Mouse (Mus musculus) hindbrain, postnatal 0 days (tissue): Measurements from ENCODE around the gene Pptc7. TPM values are rescaled to one million over a fixed set of nuclear protein-coding genes. Genes with fewer than 3 reads are reported as not detected.

Source experiments
- ATAC-seq: fragments of 200-750 bp; cut with Nextera tagmentation; 2 replicates; pipeline ENCODE4 v1.8.0; 2017; ENCODE audit warnings: mild to moderate bottlenecking, moderate TSS enrichment, moderate library complexity
- DNase-seq: peaks from one replicate; pipeline ENCODE4 v3.0.0-alpha.2; 2015; ENCODE audit warnings: low spot score
- H3K27ac ChIP-seq: fragments of 300-500 bp; sonication (generic); 2 replicates; pipeline ENCODE4 v1.5.1; 2014; ENCODE audit warnings: mild to moderate bottlenecking
- H3K27me3 ChIP-seq: fragments of 300-500 bp; sonication (generic); 2 replicates; pipeline ENCODE4 v1.6.1; 2014; ENCODE audit warnings: low read length, mixed read lengths; ENCODE audit not compliant: insufficient read depth
- H3K36me3 ChIP-seq: fragments of 300-500 bp; sonication (generic); 2 replicates; pipeline ENCODE4 v1.6.1; 2014; ENCODE audit warnings: low read length, mixed read lengths; ENCODE audit not compliant: insufficient read depth
- H3K4me1 ChIP-seq: fragments of 300-500 bp; sonication (generic); 2 replicates; pipeline ENCODE4 v1.6.1; 2014; ENCODE audit warnings: antibody characterized with exemption, low read length, mixed read lengths; ENCODE audit not compliant: insufficient read depth
- H3K4me2 ChIP-seq: fragments of 300-500 bp; sonication (generic); 2 replicates; pipeline ENCODE4 v1.6.1; 2014; ENCODE audit warnings: low read depth, mild to moderate bottlenecking, low read length, moderate library complexity, mixed read lengths
- H3K4me3 ChIP-seq: fragments of 300-500 bp; sonication (generic); 2 replicates; pipeline ENCODE4 v1.5.1; 2014; ENCODE audit warnings: low read length
- H3K9ac ChIP-seq: fragments of 300-500 bp; sonication (generic); replicated peaks from 2 replicates; pipeline ENCODE4 v1.6.1; 2014; ENCODE audit warnings: mild to moderate bottlenecking, low read length, moderate library complexity, mixed read lengths
- H3K9me3 ChIP-seq: fragments of 300-500 bp; sonication (generic); 2 replicates; pipeline ENCODE4 v1.6.1; 2016; ENCODE audit warnings: low read length, mixed read lengths
- CTCF ChIP-seq: IDR thresholded peaks from 2 replicates; pipeline ENCODE4 v1.5.1; 2016; ENCODE audit warnings: antibody characterized with exemption, control low read depth, low read depth
- WGBS: fragments of 180-500 bp; shearing (Covaris S2); extraction: QIAGEN DNeasy Blood & Tissue Kit; methylation state at CpG from one replicate; pipeline ENCODE4 v1.1.7; 2014; 5-methylcytosine and 5-hydroxymethylcytosine counted together
- polyA plus RNA-seq: library from polyadenylated mRNA; unstranded; fragments of >200 nt; fragmentation: Nextera tagmentation; extraction: Ambion mirVana; gene quantifications from 2 replicates; pipeline ENCODE4 v1.2.1, GENCODE M21; 2015
- total RNA-seq: library from RNA; depleted of rRNA; stranded (reverse); fragments of >200 nt; gene quantifications from 2 replicates; pipeline ENCODE4 v1.2.3, GENCODE M21; 2014

The Pptc7 gene
- total and polyA plus RNA-seq, 2 experiments from 2014 or later: 7.2 to 18.7 TPM

DNA sequence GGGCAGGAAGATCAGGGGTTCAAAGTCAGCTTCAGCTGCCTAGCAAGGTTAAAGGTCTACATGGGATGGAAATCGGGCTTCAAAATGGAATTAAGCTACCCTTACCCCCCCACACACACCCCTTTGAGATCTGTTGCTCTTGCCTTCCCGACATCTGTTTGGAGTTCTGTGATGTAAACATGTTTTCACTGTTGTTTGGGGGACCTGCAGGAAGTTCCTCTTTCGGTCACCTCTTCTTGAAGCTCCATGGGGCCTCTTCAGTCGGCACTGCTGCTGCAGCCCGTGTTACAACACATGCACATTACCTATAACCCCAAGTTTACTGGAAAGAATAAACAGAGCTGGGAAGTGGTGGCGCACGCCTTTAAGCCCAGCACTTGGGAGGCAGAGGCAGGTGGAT is 17.0 kb upstream of the Pptc7 start:
- WGBS: 74% methylated on average over 7 of the region's 7 CpGs
- Histone ChIP-seq H3K36me3 (no peaks in the 10 kb centered on the region), H3K27me3 (no peaks in the 10 kb centered on the region)

GRCm38 (mm10) chr5:122267899-122268298 is 16.3 kb upstream of the Pptc7 start:
- Histone ChIP-seq H3K4me1 (no peaks in the 10 kb centered on the region), H3K9ac (no peak overlapping the region), H3K27me3 (no peaks in the 10 kb centered on the region), H3K36me3 (no peaks in the 10 kb centered on the region), H3K9me3 (no peaks in the 10 kb centered on the region), H3K4me2 (no peak overlapping the region), H3K27ac (no peak overlapping the region), H3K4me3 (no peak overlapping the region)
- ATAC-seq (no peak), DNase-seq (peak; percentile 81)
- peak; percentile 83 for TF ChIP-seq CTCF
- 30% methylated on average over 5 of the region's 5 CpGs for WGBS

More for the DNA sequence above, 17.0 kb upstream of the Pptc7 start:
- ATAC-seq (no peak), DNase-seq (no peak)
- Histone ChIP-seq H3K4me2 (no peak overlapping the region), H3K9ac (no peak overlapping the region), H3K9me3 (no peaks in the 10 kb centered on the region), H3K27ac (no peak overlapping the region), H3K4me3 (no peak overlapping the region), H3K4me1 (no peaks in the 10 kb centered on the region)
- TF ChIP-seq CTCF: no peak

- DNase-seq: no peak
- Histone ChIP-seq H3K4me1 (no peaks in the 10 kb centered on the region), H3K27me3 (no peaks in the 10 kb centered on the region), H3K4me2 (no peak overlapping the region), H3K36me3 (no peaks in the 10 kb centered on the region), H3K9ac (no peak overlapping the region), H3K27ac (no peak overlapping the region), H3K9me3 (no peaks in the 10 kb centered on the region), H3K4me3 (no peak overlapping the region)
- 72% methylated on average over 12 of the region's 12 CpGs for WGBS
- ATAC-seq: no peak
- TF ChIP-seq CTCF: no peak
Observed at GRCm38 (mm10) chr5:122268858-122269604, 15.1 kb upstream of the Pptc7 start.

- ATAC-seq (no peak), DNase-seq (no peak)
- no peak for TF ChIP-seq CTCF
- 88% methylated on average over 5 of the region's 5 CpGs for WGBS
- H3K36me3 ChIP-seq: no peaks in the 10 kb centered on the region
- H3K27me3 ChIP-seq: no peaks in the 10 kb centered on the region
- no peaks in the 10 kb centered on the region for H3K9me3 ChIP-seq
- no peaks in the 10 kb centered on the region for H3K4me1 ChIP-seq
- H3K4me3 ChIP-seq: no peak overlapping the region
- no peak overlapping the region for H3K9ac ChIP-seq
- H3K4me2 ChIP-seq: no peak overlapping the region
- H3K27ac ChIP-seq: no peak overlapping the region
Observed at GRCm38 (mm10) chr5:122272821-122273220, 11.3 kb upstream of the Pptc7 start.

DNA sequence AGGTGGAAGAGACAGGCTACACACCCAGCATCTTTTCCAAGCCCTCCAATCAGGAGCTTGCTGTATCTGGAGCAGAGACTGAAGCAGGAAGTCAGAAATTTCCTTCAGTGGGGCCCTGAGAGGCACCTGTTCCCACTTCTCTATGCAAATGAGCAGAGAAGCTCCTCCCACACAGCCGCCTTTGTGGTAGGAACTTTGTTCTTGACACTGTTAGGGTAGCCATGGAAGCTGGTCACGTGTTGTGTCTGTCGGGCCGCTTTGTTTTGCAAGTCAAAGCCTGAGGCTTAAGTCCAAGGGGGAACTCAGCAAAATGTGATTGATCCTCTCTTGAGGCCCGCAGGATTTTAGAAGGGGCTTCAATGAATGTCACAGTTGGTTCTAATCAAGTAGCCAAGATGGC is 9.4 kb upstream of the Pptc7 start:
- TF ChIP-seq CTCF: no peak
- no peaks in the 10 kb centered on the region for H3K27me3 ChIP-seq
- H3K4me2 ChIP-seq: no peak overlapping the region
- no peaks in the 10 kb centered on the region for H3K4me1 ChIP-seq
- H3K27ac ChIP-seq: no peak overlapping the region
- ATAC-seq: no peak
- no peaks in the 10 kb centered on the region for H3K36me3 ChIP-seq
- no peaks in the 10 kb centered on the region for H3K9me3 ChIP-seq
- 7% methylated on average over 5 of the region's 5 CpGs for WGBS
- no peak for DNase-seq
- H3K9ac ChIP-seq: no peak overlapping the region
- no peak overlapping the region for H3K4me3 ChIP-seq

DNA sequence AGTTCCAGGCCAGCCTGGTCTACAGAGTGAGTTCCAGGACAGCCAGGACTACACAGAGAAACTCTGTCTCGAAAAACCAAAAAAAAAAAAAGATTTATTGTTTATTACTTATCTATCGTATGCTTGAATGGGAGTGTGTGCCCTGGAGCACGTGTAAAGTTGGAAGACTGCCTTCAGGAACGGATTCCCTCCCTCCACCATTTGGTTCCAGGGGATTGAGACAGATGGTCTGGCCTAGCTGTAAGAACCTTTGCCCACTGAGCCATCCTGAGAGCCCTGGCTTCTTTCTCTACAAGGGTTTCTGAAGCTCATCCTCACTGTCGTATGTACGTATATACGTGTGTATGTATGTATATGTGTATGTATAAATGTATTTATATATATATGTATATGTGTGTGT is 5.2 kb upstream of the Pptc7 start:
- no peaks in the 10 kb centered on the region for H3K9me3 ChIP-seq
- H3K36me3 ChIP-seq: no peaks in the 10 kb centered on the region
- DNase-seq: no peak
- H3K4me1 ChIP-seq: no peaks in the 10 kb centered on the region
- TF ChIP-seq CTCF: no peak
- WGBS: 68% methylated on average over 7 of the region's 7 CpGs
- H3K9ac ChIP-seq: no peak overlapping the region
- no peaks in the 10 kb centered on the region for H3K27me3 ChIP-seq
- no peak overlapping the region for H3K4me3 ChIP-seq
- H3K4me2 ChIP-seq: no peak overlapping the region
- H3K27ac ChIP-seq: no peak overlapping the region
- ATAC-seq: no peak

DNA sequence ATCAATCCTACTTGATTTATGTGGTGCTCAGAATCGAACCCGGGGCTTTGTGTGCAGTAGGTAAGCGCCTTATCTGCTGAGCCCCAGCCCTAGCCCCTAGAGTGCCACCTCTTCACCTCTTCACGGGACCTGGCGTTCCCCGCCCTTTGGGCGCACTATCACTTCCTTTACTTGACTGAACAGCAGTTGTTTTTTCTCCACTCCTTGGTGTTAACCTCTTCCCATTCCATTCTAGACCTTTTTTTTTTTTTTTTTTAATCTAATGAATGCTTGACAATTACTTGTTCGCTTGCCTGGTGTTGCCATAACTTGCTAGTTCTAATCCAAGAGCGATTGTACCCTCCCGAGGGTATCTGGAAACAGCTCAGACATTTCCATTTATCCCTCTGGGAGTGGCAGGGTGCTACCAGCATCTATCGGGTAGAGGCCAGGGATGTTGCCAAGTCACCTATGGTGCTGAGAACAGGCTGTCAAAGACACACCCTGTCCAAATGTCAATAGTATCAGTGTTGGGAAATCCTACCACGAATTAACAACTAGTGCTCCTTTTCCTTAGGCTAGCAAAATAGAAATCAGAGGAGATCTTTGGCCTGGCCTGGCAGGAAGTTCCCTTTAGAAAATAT is 4.3 kb upstream of the Pptc7 start:
- DNase-seq (no peak), ATAC-seq (no peak)
- no peaks in the 10 kb centered on the region for H3K9me3 ChIP-seq
- WGBS: 77% methylated on average over 12 of the region's 12 CpGs
- no peak overlapping the region for H3K4me2 ChIP-seq
- no peak overlapping the region for H3K27ac ChIP-seq
- H3K27me3 ChIP-seq: no peaks in the 10 kb centered on the region
- H3K9ac ChIP-seq: no peak overlapping the region
- H3K36me3 ChIP-seq: no peaks in the 10 kb centered on the region
- H3K4me1 ChIP-seq: no peaks in the 10 kb centered on the region
- no peak overlapping the region for H3K4me3 ChIP-seq
- no peak for TF ChIP-seq CTCF
